Mouse (Mus musculus): ENCODE data around the gene H1foo. TPM values are rescaled to one million over a fixed set of nuclear protein-coding genes. Genes with fewer than 3 reads are reported as not detected.

Gene H1foo
- polyA plus RNA-seq, 1 experiment from 2014 or later: not detected

DNA sequence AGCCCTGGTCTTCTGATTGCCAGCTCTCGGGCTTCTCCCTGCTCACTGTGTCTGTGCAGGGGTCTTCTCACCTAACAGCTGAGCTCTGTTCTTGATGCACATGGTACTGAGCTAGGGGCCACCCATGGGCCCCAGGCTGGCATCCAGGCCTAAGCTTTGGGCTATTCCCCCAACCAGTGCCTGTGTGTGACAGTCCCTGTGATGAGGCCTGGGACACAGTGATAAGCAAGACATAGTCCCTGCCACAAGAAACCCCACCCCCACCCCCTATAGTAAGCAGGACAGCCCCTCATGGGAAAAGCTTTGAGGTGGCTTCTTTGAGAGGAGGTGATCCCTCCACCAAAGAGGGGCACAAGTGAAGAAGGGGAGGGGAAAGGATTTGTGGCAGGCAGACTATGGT is 26.1 kb upstream of the H1foo start:
- no peak for ATAC-seq (ENCODE audit: low read depth)
- WGBS: 95% methylated on average over 1 of the region's 1 CpGs
- no peaks in the 10 kb centered on the region for H3K9me3 ChIP-seq (ENCODE audit: control insufficient read depth, low read length)
- H3K4me3 ChIP-seq (ENCODE audit: low read depth, low read length): no peak overlapping the region
- no peaks in the 10 kb centered on the region for H3K27me3 ChIP-seq (ENCODE audit: control insufficient read depth, insufficient read depth, low read length)
- no peak overlapping the region for H3K4me2 ChIP-seq (ENCODE audit: low read depth, low read length)
- H3K4me1 ChIP-seq (ENCODE audit: control insufficient read depth, insufficient read depth, low read length): no peaks in the 10 kb centered on the region
- no peaks in the 10 kb centered on the region for H3K36me3 ChIP-seq (ENCODE audit: control insufficient read depth, insufficient read depth, low read length)
- H3K27ac ChIP-seq (ENCODE audit: low read depth, low read length): no peak overlapping the region
- H3K9ac ChIP-seq (replicated peaks; ENCODE audit: low read depth, low read length): no peak overlapping the region

DNA sequence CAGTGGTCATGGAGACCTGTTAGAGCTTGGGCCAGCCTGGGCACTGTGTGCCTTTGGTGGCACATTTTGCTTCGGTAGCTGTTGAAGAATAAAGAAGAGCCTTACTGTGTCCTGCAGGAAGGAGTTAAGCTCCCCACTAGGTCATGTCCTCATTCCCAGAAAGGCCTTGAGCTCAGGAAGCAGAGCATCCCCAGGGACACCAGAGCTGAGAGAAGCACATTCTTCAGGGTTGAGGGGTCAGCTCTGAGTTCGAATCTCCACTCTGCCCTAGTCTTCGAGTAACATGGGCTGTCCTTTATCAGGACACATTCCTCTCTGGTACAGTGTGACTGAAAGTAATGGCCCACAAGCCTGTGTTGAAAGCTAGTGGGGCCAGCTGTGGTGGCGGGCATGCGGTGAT is 24.9 kb upstream of the H1foo start:
- Histone ChIP-seq H3K9me3 (ENCODE audit: control insufficient read depth, low read length) (no peaks in the 10 kb centered on the region), H3K4me3 (ENCODE audit: low read depth, low read length) (no peak overlapping the region), H3K27me3 (ENCODE audit: control insufficient read depth, insufficient read depth, low read length) (no peaks in the 10 kb centered on the region), H3K27ac (ENCODE audit: low read depth, low read length) (no peak overlapping the region), H3K36me3 (ENCODE audit: control insufficient read depth, insufficient read depth, low read length) (no peaks in the 10 kb centered on the region), H3K4me2 (ENCODE audit: low read depth, low read length) (no peak overlapping the region), H3K4me1 (ENCODE audit: control insufficient read depth, insufficient read depth, low read length) (no peaks in the 10 kb centered on the region), H3K9ac (replicated peaks; ENCODE audit: low read depth, low read length) (no peak overlapping the region)
- WGBS: 95% methylated on average over 5 of the region's 5 CpGs
- no peak for ATAC-seq (ENCODE audit: low read depth)

DNA sequence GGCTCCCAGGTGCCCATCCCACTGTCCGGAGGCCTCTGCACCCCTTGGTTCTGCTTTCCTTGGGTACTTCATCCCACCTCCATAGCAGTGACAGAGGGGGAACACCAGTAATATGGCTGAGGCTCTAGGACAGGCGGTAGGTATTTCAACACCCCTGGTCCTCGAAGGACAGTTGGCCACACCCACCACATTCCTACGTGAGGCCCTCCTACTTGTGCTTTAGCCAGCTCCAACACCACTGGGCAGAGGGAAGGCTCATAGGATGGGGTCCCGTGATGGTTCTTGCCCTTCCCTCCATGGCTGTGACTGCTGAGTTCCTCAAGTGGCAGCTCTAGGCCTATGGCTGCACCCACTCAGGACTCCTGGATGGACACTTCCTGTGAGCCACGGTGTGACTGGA is 19.9 kb upstream of the H1foo start:
- Histone ChIP-seq H3K36me3 (ENCODE audit: control insufficient read depth, insufficient read depth, low read length) (no peaks in the 10 kb centered on the region), H3K9me3 (ENCODE audit: control insufficient read depth, low read length) (no peaks in the 10 kb centered on the region), H3K4me3 (ENCODE audit: low read depth, low read length) (no peak overlapping the region), H3K4me1 (ENCODE audit: control insufficient read depth, insufficient read depth, low read length) (peaks cover 4% of the 10 kb centered on the region; the same call in 1 of the 2 replicates), H3K9ac (replicated peaks; ENCODE audit: low read depth, low read length) (no peak overlapping the region), H3K27me3 (ENCODE audit: control insufficient read depth, insufficient read depth, low read length) (no peaks in the 10 kb centered on the region), H3K27ac (ENCODE audit: low read depth, low read length) (no peak overlapping the region), H3K4me2 (ENCODE audit: low read depth, low read length) (no peak overlapping the region)
- no peak for ATAC-seq (ENCODE audit: low read depth)
- WGBS: 49% methylated on average over 6 of the region's 6 CpGs

DNA sequence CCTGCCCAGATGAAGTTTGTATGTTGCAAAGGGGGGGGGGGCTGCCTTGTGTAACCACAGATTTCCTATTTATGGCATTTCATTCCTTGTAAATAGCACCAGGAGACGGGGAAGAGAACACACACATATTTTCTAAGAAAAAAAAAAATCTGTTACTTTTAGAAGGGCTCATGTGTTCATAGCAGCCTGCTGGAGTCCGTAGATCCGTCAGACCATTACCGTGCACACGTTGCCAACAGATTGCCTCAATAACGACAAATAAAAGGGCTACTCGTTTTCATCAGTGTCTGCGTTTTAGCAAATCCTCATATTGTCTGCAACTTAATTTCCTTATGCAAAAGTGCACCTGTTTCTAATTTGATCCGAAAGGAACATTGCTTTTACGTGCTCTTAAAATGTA is 18.3 kb upstream of the H1foo start:
- 59% methylated on average over 10 of the region's 10 CpGs for WGBS
- ATAC-seq (ENCODE audit: low read depth): no peak
- no peak overlapping the region for H3K9ac ChIP-seq (replicated peaks; ENCODE audit: low read depth, low read length)
- H3K27me3 ChIP-seq (ENCODE audit: control insufficient read depth, insufficient read depth, low read length): no peaks in the 10 kb centered on the region
- no peak overlapping the region for H3K4me3 ChIP-seq (ENCODE audit: low read depth, low read length)
- peaks cover 4% of the 10 kb centered on the region; the same call in 1 of the 2 replicates for H3K4me1 ChIP-seq (ENCODE audit: control insufficient read depth, insufficient read depth, low read length)
- no peak overlapping the region for H3K4me2 ChIP-seq (ENCODE audit: low read depth, low read length)
- no peaks in the 10 kb centered on the region for H3K9me3 ChIP-seq (ENCODE audit: control insufficient read depth, low read length)
- H3K36me3 ChIP-seq (ENCODE audit: control insufficient read depth, insufficient read depth, low read length): no peaks in the 10 kb centered on the region
- H3K27ac ChIP-seq (ENCODE audit: low read depth, low read length): no peak overlapping the region

GRCm38 (mm10) chr6:115927292-115928242 is 17.2 kb upstream of the H1foo start:
- 63% methylated on average over 10 of the region's 10 CpGs for WGBS
- Histone ChIP-seq H3K9ac (replicated peaks; ENCODE audit: low read depth, low read length) (no peak overlapping the region), H3K4me2 (ENCODE audit: low read depth, low read length) (no peak overlapping the region), H3K27me3 (ENCODE audit: control insufficient read depth, insufficient read depth, low read length) (no peaks in the 10 kb centered on the region), H3K4me1 (ENCODE audit: control insufficient read depth, insufficient read depth, low read length) (peaks cover 4% of the 10 kb centered on the region; the same call in 1 of the 2 replicates), H3K9me3 (ENCODE audit: control insufficient read depth, low read length) (no peaks in the 10 kb centered on the region), H3K4me3 (ENCODE audit: low read depth, low read length) (no peak overlapping the region), H3K36me3 (ENCODE audit: control insufficient read depth, insufficient read depth, low read length) (no peaks in the 10 kb centered on the region), H3K27ac (ENCODE audit: low read depth, low read length) (no peak overlapping the region)
- ATAC-seq (ENCODE audit: low read depth): no peak

DNA sequence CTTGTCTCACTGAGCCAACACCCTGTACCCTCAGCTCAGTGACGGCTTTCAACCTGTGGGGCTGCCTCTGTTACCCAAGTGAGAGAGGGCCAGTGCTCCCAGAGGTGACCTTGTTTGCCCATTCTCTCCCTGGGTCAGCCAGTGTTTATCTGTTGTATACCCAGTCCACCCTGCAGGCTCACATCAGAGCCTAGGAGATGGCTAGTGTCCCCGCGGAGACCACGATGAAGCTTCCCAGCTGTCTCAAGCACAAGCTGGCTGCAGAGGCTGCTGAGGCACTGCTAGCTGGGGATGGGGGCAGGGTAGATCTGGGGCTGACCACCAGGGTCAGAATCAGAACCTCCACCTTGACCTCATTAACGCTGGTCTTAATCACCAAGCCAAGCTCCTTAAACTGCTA is 14.7 kb upstream of the H1foo start:
- 71% methylated on average over 5 of the region's 5 CpGs for WGBS
- H3K4me2 ChIP-seq (ENCODE audit: low read depth, low read length): no peak overlapping the region
- no peaks in the 10 kb centered on the region for H3K27me3 ChIP-seq (ENCODE audit: control insufficient read depth, insufficient read depth, low read length)
- H3K27ac ChIP-seq (ENCODE audit: low read depth, low read length): no peak overlapping the region
- no peak overlapping the region for H3K9ac ChIP-seq (replicated peaks; ENCODE audit: low read depth, low read length)
- no peak for ATAC-seq (ENCODE audit: low read depth)
- no peak overlapping the region for H3K4me3 ChIP-seq (ENCODE audit: low read depth, low read length)
- H3K36me3 ChIP-seq (ENCODE audit: control insufficient read depth, insufficient read depth, low read length): no peaks in the 10 kb centered on the region
- H3K4me1 ChIP-seq (ENCODE audit: control insufficient read depth, insufficient read depth, low read length): peaks cover 4% of the 10 kb centered on the region; the same call in 1 of the 2 replicates
- no peaks in the 10 kb centered on the region for H3K9me3 ChIP-seq (ENCODE audit: control insufficient read depth, low read length)

DNA sequence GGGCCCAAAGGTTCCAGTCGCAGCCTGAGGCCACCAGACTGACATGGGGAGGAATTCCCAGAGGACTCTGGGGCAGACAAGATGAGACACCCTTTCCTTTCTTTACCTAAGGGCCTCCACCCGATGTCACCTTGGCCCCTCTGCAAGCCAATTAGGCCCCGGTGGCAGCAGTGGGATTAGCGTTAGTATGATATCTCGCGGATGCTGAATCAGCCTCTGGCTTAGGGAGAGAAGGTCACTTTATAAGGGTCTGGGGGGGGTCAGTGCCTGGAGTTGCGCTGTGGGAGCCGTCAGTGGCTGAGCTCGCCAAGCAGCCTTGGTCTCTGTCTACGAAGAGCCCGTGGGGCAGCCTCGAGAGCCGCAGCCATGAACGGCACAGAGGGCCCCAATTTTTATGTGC is 13.1 kb upstream of the H1foo start, which contains the start of gene Rho:
TSS of gene Rho (plus strand) at position 110 of the 400 bp plus-strand sequence.
- Histone ChIP-seq H3K36me3 (ENCODE audit: control insufficient read depth, insufficient read depth, low read length) (no peaks in the 10 kb centered on the region), H3K27me3 (ENCODE audit: control insufficient read depth, insufficient read depth, low read length) (no peaks in the 10 kb centered on the region), H3K4me2 (ENCODE audit: low read depth, low read length) (no peak within 1 kb of the TSS), H3K4me3 (ENCODE audit: low read depth, low read length) (no peak within 1 kb of the TSS), H3K4me1 (ENCODE audit: control insufficient read depth, insufficient read depth, low read length) (peaks cover 4% of the 10 kb centered on the region; the same call in 1 of the 2 replicates), H3K27ac (ENCODE audit: low read depth, low read length) (0 out of 2 replicates have a peak within 1 kb of the TSS, but pooled peaks have one; percentile 10), H3K9me3 (ENCODE audit: control insufficient read depth, low read length) (no peaks in the 10 kb centered on the region), H3K9ac (replicated peaks; ENCODE audit: low read depth, low read length) (no peak within 1 kb of the TSS)
- no peak for ATAC-seq (ENCODE audit: low read depth)
- 86% methylated on average over 14 of the region's 14 CpGs for WGBS

GRCm38 (mm10) chr6:115932391-115932790 is 12.3 kb upstream of the H1foo start:
- 98% methylated on average over 3 of the region's 3 CpGs for WGBS
- no peaks in the 10 kb centered on the region for H3K36me3 ChIP-seq (ENCODE audit: control insufficient read depth, insufficient read depth, low read length)
- no peak overlapping the region for H3K4me2 ChIP-seq (ENCODE audit: low read depth, low read length)
- no peak overlapping the region for H3K4me3 ChIP-seq (ENCODE audit: low read depth, low read length)
- H3K27ac ChIP-seq (ENCODE audit: low read depth, low read length): no peak overlapping the region
- no peaks in the 10 kb centered on the region for H3K9me3 ChIP-seq (ENCODE audit: control insufficient read depth, low read length)
- no peak overlapping the region for H3K9ac ChIP-seq (replicated peaks; ENCODE audit: low read depth, low read length)
- no peaks in the 10 kb centered on the region for H3K27me3 ChIP-seq (ENCODE audit: control insufficient read depth, insufficient read depth, low read length)
- no peaks in the 10 kb centered on the region for H3K4me1 ChIP-seq (ENCODE audit: control insufficient read depth, insufficient read depth, low read length)
- ATAC-seq (ENCODE audit: low read depth): no peak

- ATAC-seq (ENCODE audit: low read depth): no peak
- Histone ChIP-seq H3K4me3 (ENCODE audit: low read depth, low read length) (no peak overlapping the region), H3K4me2 (ENCODE audit: low read depth, low read length) (no peak overlapping the region), H3K9me3 (ENCODE audit: control insufficient read depth, low read length) (no peaks in the 10 kb centered on the region), H3K27me3 (ENCODE audit: control insufficient read depth, insufficient read depth, low read length) (no peaks in the 10 kb centered on the region), H3K9ac (replicated peaks; ENCODE audit: low read depth, low read length) (no peak overlapping the region), H3K36me3 (ENCODE audit: control insufficient read depth, insufficient read depth, low read length) (no peaks in the 10 kb centered on the region), H3K27ac (ENCODE audit: low read depth, low read length) (no peak overlapping the region), H3K4me1 (ENCODE audit: control insufficient read depth, insufficient read depth, low read length) (no peaks in the 10 kb centered on the region)
- 87% methylated on average over 8 of the region's 8 CpGs for WGBS
These were observed 9.2 kb upstream of the H1foo start for GRCm38 (mm10) chr6:115935544-115935943.

Measured in neural tube, embryonic 14.5 days (tissue).